Comparison of ENCODE assay signal across 30 mouse cellular contexts in the genomic region with DNA sequence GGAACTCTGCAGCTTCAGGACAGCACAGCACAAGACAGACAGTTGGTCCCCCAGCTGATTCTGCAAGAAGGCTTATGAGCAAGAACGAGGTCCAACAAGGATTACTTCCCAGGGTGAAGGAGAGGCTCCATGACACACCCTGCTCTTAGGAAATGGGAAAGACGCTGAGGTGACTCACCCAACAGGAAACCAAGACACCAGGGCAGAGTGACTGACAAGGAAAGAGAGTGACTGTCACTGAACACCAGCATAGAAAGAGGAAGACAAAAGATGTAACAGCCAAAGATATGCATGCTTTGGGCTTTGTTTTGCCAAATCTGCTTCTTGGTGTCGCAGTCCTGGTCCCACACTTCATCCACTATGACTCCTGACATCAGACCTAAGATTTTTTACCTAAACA. TPM values are rescaled to one million over a fixed set of nuclear protein-coding genes. Genes with fewer than 3 reads are reported as not detected.
A peak's percentile ranks its signal among the peaks of the same experiment; 100 is the strongest.
DNase-seq lines count a peak whose midpoint lies in the region; ATAC-seq and TF ChIP-seq lines count a peak whose summit lies in the region.
"Had no signal": no experiment of that assay in that cellular context is flagged by ENCODE, and none has a peak within 500 bp of the region (broad histone marks: within the 10 kb centered on the region; RNA-seq: fewer than 3 reads in every experiment).

No protein-coding gene starts in this region.

- H3K79me2 ChIP-seq in MEL (ENCODE audit: control insufficient read depth, insufficient read depth, low read length, poor library complexity): no peaks in the 10 kb centered on the region

- TF ChIP-seq POLR2A in MEL (IDR thresholded peaks at IDR 0.05; ENCODE audit: control insufficient read depth in 1 of 2, insufficient read depth in 1 of 2, low read depth in 1 of 2, low read length in 2 of 2, poor library complexity in 1 of 2): 0 out of 4 replicates have a peak, but pooled peaks of 1 of the 2 experiments have one; percentile 34
- no peak for TF ChIP-seq POLR2A in thymus, adult 2 months (IDR thresholded peaks at IDR 0.05; ENCODE audit: control insufficient read depth, extremely low read depth, insufficient read depth, low read length, poor library complexity)

- H3K27ac ChIP-seq in lung, postnatal 0 days (ENCODE audit: low read length): no peak overlapping the region
- peak overlapping the region; percentile 61 for H3K27ac ChIP-seq in MEL (ENCODE audit: control insufficient read depth, low read depth, low read length)
- H3K27ac ChIP-seq in intestine, embryonic 15.5 days: no peak overlapping the region
- H3K27ac ChIP-seq in thymus, adult 2 months (ENCODE audit: control insufficient read depth, insufficient read depth, low read length): no peak overlapping the region
- H3K27ac ChIP-seq: embryonic facial prominence, embryonic 13.5 days; forebrain, embryonic 10.5 days; forebrain, embryonic 15.5 days; hindbrain, embryonic 12.5 days; hindbrain, postnatal 0 days; limb, embryonic 10.5 days; limb, embryonic 15.5 days; liver, embryonic 13.5 days; neural tube, embryonic 13.5 days had no signal

- H3K4me1 ChIP-seq in lung, postnatal 0 days (ENCODE audit: insufficient read depth, low read depth, low read length): peaks cover 10% of the 10 kb centered on the region
- peaks cover 10 to 31% of the 10 kb centered on the region in 2 experiments for H3K4me1 ChIP-seq in MEL (ENCODE audit: control insufficient read depth in 1 of 2, insufficient read depth in 2 of 2, low read length in 2 of 2)
- peaks cover 7% of the 10 kb centered on the region for H3K4me1 ChIP-seq in intestine, embryonic 15.5 days (replicated peaks)
- no peaks in the 10 kb centered on the region for H3K4me1 ChIP-seq in thymus, adult 2 months (replicated peaks; ENCODE audit: control insufficient read depth, insufficient read depth, low read length)

- no peak overlapping the region for H3K4me2 ChIP-seq in lung, postnatal 0 days (replicated peaks; ENCODE audit: low read depth, low read length)
- H3K4me2 ChIP-seq in intestine, embryonic 15.5 days (replicated peaks): no peak overlapping the region
- H3K4me2 ChIP-seq: embryonic facial prominence, embryonic 13.5 days; forebrain, embryonic 15.5 days; heart, embryonic 11.5 days; hindbrain, embryonic 12.5 days; limb, embryonic 15.5 days; liver, embryonic 13.5 days; neural tube, embryonic 13.5 days had no signal

- H3K9ac ChIP-seq in lung, postnatal 0 days (replicated peaks; ENCODE audit: low read depth): no peak overlapping the region
- H3K9ac ChIP-seq in MEL (ENCODE audit: control insufficient read depth, low read depth, low read length, poor library complexity, severe bottlenecking): peak overlapping the region; percentile 0; the same call in 1 of the 2 replicates
- H3K9ac ChIP-seq in intestine, embryonic 15.5 days: no peak overlapping the region
- H3K9ac ChIP-seq: embryonic facial prominence, embryonic 13.5 days; forebrain, embryonic 15.5 days; hindbrain, embryonic 12.5 days; limb, embryonic 15.5 days; liver, embryonic 13.5 days; neural tube, embryonic 13.5 days had no signal

- TF ChIP-seq RAD21 in MEL (IDR thresholded peaks at IDR 0.05; ENCODE audit: low read depth, low read length): no peak

- no peak for TF ChIP-seq CTCF in lung, postnatal 0 days (IDR thresholded peaks at IDR 0.05)
- no peak for TF ChIP-seq CTCF in MEL (IDR thresholded peaks at IDR 0.05 in 2 of 3, conservative IDR thresholded peaks at IDR 0.05 in 1 of 3; ENCODE audit: control insufficient read depth in 1 of 3, insufficient read depth in 1 of 3, low read depth in 2 of 3, low read length in 3 of 3, poor library complexity in 1 of 3, severe bottlenecking in 1 of 3)
- TF ChIP-seq CTCF in thymus, adult 2 months (IDR thresholded peaks at IDR 0.05; ENCODE audit: borderline replicate concordance, control insufficient read depth, extremely low read depth, insufficient read depth, low read length, poor library complexity): no peak

- DNase-seq in lung, postnatal 0 days (ENCODE audit: low spot score): peak; percentile 54
- DNase-seq in lung, postnatal 25 days (ENCODE audit: low spot score): no peak
- DNase-seq in MEL (ENCODE audit: low read depth, low spot score): peak; percentile 91
- DNase-seq in thymus, adult 2 months: no peak
- DNase-seq in frontal cortex, postnatal 36 days (ENCODE audit: low spot score in 2 of 2): no peak
- DNase-seq in embryo, embryonic 11 days: no peak
- DNase-seq: adrenal gland, postnatal 14 days; cerebellum, adult 11-12 months; cerebellum, adult 9-11 months; gastrocnemius, postnatal 14 days; heart, adult 11 months; heart, postnatal 36 days; kidney, adult 18-20 months; kidney, postnatal 4 days; layer of hippocampus, postnatal 36 days; liver, embryonic 13.5 days; lung, adult 18-20 months; lung, postnatal 10 days; right cerebral cortex, postnatal 4 days had no signal

- ATAC-seq in lung, postnatal 0 days: peak; percentile 42; the same call in 1 of the 2 replicates
- peak; percentile 76 for ATAC-seq in intestine, embryonic 15.5 days
- ATAC-seq: forebrain, embryonic 15.5 days; hindbrain, postnatal 0 days; midbrain, embryonic 16.5 days had no signal

- H3K36me3 ChIP-seq in lung, postnatal 0 days (ENCODE audit: insufficient read depth, low read length): no peaks in the 10 kb centered on the region
- peaks cover 0 to 28% of the 10 kb centered on the region in 2 experiments; a peak in 2 of 4 replicates for H3K36me3 ChIP-seq in MEL (ENCODE audit: control insufficient read depth in 1 of 2, insufficient read depth in 2 of 2, low read length in 2 of 2)
- H3K36me3 ChIP-seq in intestine, embryonic 15.5 days: no peaks in the 10 kb centered on the region
- H3K36me3 ChIP-seq in thymus, adult 2 months (ENCODE audit: control insufficient read depth, insufficient read depth, low read length): no peaks in the 10 kb centered on the region
- H3K36me3 ChIP-seq: forebrain, embryonic 15.5 days; liver, embryonic 13.5 days; neural tube, embryonic 13.5 days had no signal

- TF ChIP-seq EP300 in lung, postnatal 0 days (IDR thresholded peaks at IDR 0.05): no peak
- peak; percentile 56 to 82; a peak in 3 of 4 replicates for TF ChIP-seq EP300 in MEL (IDR thresholded peaks at IDR 0.05; ENCODE audit: low read depth in 1 of 2, low read length in 2 of 2)

- H3K4me3 ChIP-seq in lung, postnatal 0 days (ENCODE audit: low read depth, low read length): no peak overlapping the region
- peak overlapping the region in 1 of 2 experiments; percentile 0; a peak in 2 of 4 replicates for H3K4me3 ChIP-seq in MEL (ENCODE audit: control insufficient read depth in 1 of 2, insufficient read depth in 1 of 2, low read depth in 2 of 2, low read length in 2 of 2)
- no peak overlapping the region for H3K4me3 ChIP-seq in intestine, embryonic 15.5 days (replicated peaks)
- H3K4me3 ChIP-seq in thymus, adult 2 months (ENCODE audit: control insufficient read depth, insufficient read depth, low read length): no peak overlapping the region
- H3K4me3 ChIP-seq: embryonic facial prominence, embryonic 13.5 days; forebrain, embryonic 10.5 days; forebrain, embryonic 15.5 days; hindbrain, embryonic 12.5 days; limb, embryonic 10.5 days; limb, embryonic 15.5 days; liver, embryonic 13.5 days; neural tube, embryonic 13.5 days had no signal

- no peaks in the 10 kb centered on the region for H3K9me3 ChIP-seq in lung, postnatal 0 days (ENCODE audit: low read length)
- no peaks in the 10 kb centered on the region for H3K9me3 ChIP-seq in MEL (replicated peaks; ENCODE audit: insufficient read depth, low read length)
- no peaks in the 10 kb centered on the region for H3K9me3 ChIP-seq in intestine, embryonic 15.5 days
- H3K9me3 ChIP-seq: embryonic facial prominence, embryonic 13.5 days; forebrain, embryonic 10.5 days; forebrain, embryonic 15.5 days; hindbrain, embryonic 12.5 days; limb, embryonic 10.5 days; limb, embryonic 15.5 days; liver, embryonic 13.5 days; neural tube, embryonic 13.5 days had no signal

- 43% methylated on average over 3 of the region's 3 CpGs for WGBS in lung, postnatal 0 days
- WGBS in intestine, embryonic 15.5 days: 59% methylated on average over 3 of the region's 3 CpGs
- WGBS in thymus, adult 2 months: 48% methylated on average over 3 of the region's 3 CpGs

- H3K27me3 ChIP-seq in lung, postnatal 0 days (replicated peaks; ENCODE audit: insufficient read depth, low read length): no peaks in the 10 kb centered on the region
- no peaks in the 10 kb centered on the region for H3K27me3 ChIP-seq in MEL (ENCODE audit: control insufficient read depth in 1 of 2, insufficient read depth in 2 of 2, low read length in 2 of 2)
- no peaks in the 10 kb centered on the region for H3K27me3 ChIP-seq in intestine, embryonic 15.5 days (replicated peaks)
- no peaks in the 10 kb centered on the region for H3K27me3 ChIP-seq in thymus, adult 2 months (ENCODE audit: control insufficient read depth, insufficient read depth, low read length)
- H3K27me3 ChIP-seq: embryonic facial prominence, embryonic 13.5 days; forebrain, embryonic 15.5 days; hindbrain, embryonic 12.5 days; limb, embryonic 15.5 days; liver, embryonic 13.5 days; neural tube, embryonic 13.5 days had no signal

TF ChIP-seq in MEL, 35 proteins besides CTCF, POLR2A, EP300 and RAD21 (continues in another document):
- TF ChIP-seq E2F4 (IDR thresholded peaks at IDR 0.05; ENCODE audit: borderline replicate concordance, low read depth, low read length) (no peak), SIN3A (IDR thresholded peaks at IDR 0.05; ENCODE audit: low read length) (no peak), ZNF384 (IDR thresholded peaks at IDR 0.05; ENCODE audit: low read depth, low read length) (no peak), MAZ (IDR thresholded peaks at IDR 0.05; ENCODE audit: low read depth, low read length) (no peak), BHLHE40 (IDR thresholded peaks at IDR 0.05; ENCODE audit: borderline replicate concordance, low read depth, low read length) (no peak), TCF12 (IDR thresholded peaks at IDR 0.05; ENCODE audit: low read depth, low read length) (no peak), MXI1 (IDR thresholded peaks at IDR 0.05; ENCODE audit: low read depth, low read length) (no peak; the same call in 1 of the 2 replicates), ZMIZ1 (IDR thresholded peaks at IDR 0.05; ENCODE audit: low read depth, low read length) (no peak), TBP (IDR thresholded peaks at IDR 0.05; ENCODE audit: low read depth, low read length) (peak; percentile 66; the same call in 1 of the 2 replicates), ETS1 (IDR thresholded peaks at IDR 0.05; ENCODE audit: low read depth, low read length) (no peak; the same call in 1 of the 2 replicates), CHD1 (IDR thresholded peaks at IDR 0.05; ENCODE audit: low read depth, low read length) (no peak), USF2 (IDR thresholded peaks at IDR 0.05; ENCODE audit: borderline replicate concordance in 1 of 2, insufficient read depth in 1 of 2, low read depth in 1 of 2, low read length in 2 of 2) (no peak)

RNA-seq across cellular contexts. Expression of a gene that starts 40.5 kb away (rescaled TPM):
- 12.9 and 14.3 TPM in 2 replicates for polyA plus RNA-seq in lung, postnatal 0 days (2015; fragmentation: Nextera tagmentation; extraction: Ambion mirVana)
- 9.1 and 9.3 TPM in 2 replicates for total RNA-seq in MEL (2012; rRNA removed)
- 1 to 10 TPM in 1 of 2 experiments, not detected in 1; 7.4 TPM for polyA plus RNA-seq in MEL (2012; ENCODE audit: insufficient read depth in 1 of 2, insufficient read length in 2 of 2, low read depth in 1 of 2, low replicate concordance in 2 of 2, missing spikeins in 1 of 2)
- polyA plus RNA-seq in intestine, embryonic 15.5 days (2015; fragmentation: Nextera tagmentation; extraction: Ambion mirVana): 10.1 and 11.7 TPM in 2 replicates
- 11.1 and 14.5 TPM in 2 replicates for polyA plus RNA-seq in thymus, adult 2 months (2012; rRNA removed)

Comparison
In these comparisons a context has a peak if more than half of its experiments do, and no peak if none do; other contexts are left out.
1. DNase-seq: peak in lung, postnatal 0 days (single experiment) and MEL (single experiment); none in lung, postnatal 25 days (single experiment), thymus, adult 2 months (single experiment), frontal cortex, postnatal 36 days (0 of 2) and embryo, embryonic 11 days (single experiment).